Mouse (Mus musculus): ENCODE measurements around the gene Xpnpep2. TPM values are rescaled to one million over a fixed set of nuclear protein-coding genes. Genes with fewer than 3 reads are reported as not detected.

The Xpnpep2 gene
- polyA plus RNA-seq, 1 experiment: 1.0 TPM

DNA sequence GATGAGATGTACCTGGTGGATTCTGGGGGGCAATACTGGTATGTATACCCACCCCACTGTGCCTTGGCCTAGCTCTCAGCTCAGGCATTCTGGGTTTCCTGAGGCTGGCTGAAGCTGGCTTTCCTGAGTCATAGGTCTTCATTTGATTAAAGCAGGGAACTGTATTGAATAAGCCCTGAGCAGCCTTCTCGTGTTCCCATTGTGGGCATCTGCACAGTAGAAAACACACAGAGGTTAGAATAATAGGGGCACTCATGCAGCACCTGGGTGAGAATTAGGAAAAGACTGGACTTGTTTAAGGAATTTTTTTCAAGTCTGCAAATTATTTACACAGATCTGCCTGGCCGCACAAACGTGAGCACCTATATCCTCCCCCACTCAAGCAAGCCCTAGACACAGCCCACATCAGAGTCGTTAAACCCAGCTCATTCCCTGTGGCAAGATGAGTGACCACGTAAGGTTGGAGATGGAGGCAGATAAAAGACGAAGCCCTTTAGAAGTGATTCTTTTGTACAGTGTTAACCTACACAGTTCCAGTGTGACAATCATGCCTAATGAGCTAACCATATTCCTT lies 18.5 kb downstream of the Xpnpep2 start:
- DNase-seq (ENCODE audit: low read depth): no peak

DNA sequence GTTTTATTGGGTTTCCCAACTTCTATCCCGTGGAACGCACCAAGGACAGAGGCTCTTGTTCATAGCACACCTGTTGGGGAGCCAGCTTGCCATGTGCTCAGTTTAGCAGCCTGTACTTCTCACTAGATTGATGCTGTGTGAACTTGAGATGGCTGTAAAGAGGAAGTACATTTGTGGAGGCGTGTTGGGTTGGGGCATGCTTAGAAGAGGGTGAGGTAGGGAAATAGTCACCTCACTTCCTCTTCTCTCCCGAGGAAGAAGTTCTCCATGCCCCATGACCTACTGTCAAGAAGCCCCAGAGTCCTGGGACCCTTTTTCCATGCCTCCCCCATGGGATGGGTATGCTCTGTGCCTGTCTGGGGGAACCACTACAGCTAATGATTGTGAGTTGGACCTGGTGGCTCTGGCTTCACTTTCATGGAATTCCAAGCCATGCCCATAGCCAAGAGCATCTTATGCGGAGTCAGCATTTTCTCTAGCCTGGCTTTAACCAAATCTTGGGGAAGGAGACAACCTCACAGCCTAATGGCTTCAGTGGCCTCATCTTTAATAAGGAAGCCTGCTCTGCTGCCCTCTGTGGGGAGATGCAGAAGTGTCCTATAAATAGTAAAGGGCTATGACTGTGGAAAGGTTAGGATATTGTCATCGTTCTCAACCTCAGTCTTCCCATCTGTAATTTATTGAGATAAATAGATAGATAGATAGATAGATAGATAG lies 19.1 kb downstream of the Xpnpep2 start:
- DNase-seq (ENCODE audit: low read depth): no peak

DNA sequence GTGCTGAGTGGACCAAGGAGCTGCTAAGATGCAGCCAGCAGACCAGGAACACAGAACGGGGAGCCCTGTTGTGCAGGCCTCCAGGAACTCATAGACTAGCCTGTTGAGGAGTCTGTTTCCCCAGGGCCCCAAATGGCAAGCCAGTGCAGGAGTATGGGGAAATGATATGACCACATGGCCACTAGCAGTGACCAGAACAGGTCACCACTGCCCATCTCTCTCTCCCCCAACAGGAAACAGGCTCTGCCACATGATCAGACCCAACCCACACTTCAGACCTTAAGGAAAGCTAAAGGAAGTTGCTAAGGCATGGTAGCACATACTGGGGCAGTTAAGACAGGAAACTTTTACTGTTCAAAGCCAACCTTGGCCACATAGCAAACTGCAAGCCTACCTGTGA lies 20.6 kb downstream of the Xpnpep2 start:
- DNase-seq (ENCODE audit: low read depth): no peak

DNA sequence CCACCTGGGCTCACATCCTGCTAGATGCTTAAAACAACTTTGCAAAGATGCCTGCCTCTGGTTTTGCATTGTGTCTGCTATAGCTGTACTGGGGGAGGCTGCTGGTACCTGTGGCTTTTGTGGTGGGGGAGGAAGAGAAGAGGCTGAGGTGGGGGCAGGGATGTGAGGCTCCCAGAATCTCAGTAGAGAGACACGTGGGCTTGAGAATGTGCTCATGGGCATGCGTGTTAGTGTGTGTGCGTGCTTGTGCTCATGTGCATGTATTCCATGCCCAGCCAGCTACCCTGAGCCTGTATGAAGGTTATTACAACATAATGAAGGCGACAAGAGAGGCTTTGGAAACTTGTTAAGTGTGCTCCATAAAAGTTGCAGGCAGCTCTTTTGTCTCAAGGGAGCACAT lies 28.4 kb downstream of the Xpnpep2 start:
- DNase-seq (ENCODE audit: low read depth): no peak

DNA sequence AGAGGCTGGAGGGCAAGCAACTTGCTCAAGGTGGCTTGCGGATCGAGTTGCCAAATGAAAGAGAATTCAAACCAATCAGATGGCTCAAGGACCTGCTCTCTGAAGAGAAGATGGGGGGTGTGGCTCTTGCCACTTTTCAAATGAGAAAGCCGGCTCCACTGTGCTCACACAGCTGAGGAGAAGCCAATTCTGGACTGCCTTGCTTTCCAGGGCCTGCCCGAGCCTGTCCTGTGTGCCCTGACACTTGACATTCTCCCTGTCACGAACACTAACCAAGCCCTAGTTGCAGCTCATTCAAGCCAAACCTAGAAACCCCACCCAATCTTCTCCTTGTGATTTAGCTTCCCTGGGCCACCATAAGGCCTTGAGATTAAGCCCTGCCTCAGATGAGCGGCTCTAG lies 29.5 kb downstream of the Xpnpep2 start:
- no peak for DNase-seq (ENCODE audit: low read depth)

DNA sequence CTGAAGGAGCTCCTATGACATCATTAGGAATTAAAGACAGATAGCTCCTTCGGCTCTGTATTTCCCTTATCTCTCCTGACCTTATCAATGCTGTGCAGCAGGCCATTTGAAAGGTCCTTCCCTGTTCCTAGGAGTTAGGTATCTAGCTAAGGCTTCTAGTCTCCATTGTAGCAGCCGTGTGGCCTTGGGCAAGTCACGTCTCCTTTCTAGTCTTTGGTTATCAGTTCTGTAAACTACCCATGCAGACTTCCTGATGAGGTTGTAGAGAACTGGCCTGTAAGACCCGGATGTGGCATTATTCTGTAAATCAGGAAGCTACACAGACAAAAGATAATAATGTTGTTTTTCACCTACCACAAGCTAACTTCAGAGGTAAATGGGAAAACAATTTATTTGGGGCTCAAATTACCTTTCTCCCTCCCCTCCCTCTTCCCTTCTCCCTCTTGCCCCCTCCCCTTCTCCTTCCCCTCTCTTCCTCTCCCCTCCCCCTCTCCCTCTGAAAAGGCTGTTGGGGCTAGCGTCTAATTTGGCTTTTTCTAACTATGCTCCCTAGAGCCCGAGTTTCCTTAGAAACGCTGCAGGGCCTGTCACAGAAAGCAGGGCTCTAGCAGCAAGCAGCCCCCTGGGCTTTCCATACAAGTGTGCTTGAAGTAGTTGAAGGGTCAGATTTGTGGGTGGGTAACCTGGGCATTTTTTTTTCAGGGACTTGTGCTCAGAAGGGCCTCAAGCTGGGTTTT lies 30.2 kb downstream of the Xpnpep2 start:
- DNase-seq (ENCODE audit: low read depth): no peak

DNA sequence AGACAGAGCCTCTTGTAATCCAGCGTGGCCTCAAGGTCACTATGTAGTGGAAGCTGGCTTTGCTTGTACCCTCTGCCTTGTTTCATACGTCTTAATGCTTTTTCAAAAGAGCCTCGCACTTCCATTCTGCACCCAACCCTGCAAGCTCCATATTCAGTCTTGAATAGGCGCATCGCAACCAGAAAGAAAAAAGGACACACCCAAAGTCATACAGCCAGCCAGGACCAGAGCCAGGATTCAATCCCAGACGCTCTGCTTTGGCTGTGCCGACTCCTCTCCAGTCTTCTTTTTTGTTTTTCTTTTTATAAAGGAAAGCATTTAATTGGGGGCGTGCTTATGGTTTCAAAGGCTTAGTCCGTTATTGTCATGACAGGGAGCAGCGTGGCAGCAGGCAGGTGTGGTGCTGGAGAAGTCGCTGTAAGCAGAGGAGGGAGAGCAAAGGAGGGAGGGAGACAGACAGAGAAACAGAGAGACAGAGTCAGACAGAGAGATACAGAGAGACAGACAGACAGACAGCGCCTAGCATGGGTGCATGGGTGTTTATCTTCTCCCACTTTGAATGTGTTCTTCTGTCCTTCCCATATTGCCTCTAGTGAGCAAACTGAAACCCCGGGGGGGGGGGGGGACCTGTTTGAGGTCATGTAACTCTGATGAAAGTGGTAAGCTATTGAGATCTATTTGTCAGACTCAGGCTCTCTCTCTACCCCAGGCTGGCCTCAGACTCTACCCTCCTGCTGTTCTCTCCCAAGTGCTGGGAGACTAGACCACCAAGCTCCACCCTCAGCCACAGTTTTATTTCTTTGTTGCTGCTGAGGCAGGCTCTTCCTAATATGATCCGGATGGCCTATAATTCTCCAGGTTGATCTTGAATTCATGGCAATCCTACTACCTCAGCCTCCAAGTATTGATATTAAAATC lies 31.1 kb downstream of the Xpnpep2 start:
- DNase-seq (ENCODE audit: low read depth): no peak

DNA sequence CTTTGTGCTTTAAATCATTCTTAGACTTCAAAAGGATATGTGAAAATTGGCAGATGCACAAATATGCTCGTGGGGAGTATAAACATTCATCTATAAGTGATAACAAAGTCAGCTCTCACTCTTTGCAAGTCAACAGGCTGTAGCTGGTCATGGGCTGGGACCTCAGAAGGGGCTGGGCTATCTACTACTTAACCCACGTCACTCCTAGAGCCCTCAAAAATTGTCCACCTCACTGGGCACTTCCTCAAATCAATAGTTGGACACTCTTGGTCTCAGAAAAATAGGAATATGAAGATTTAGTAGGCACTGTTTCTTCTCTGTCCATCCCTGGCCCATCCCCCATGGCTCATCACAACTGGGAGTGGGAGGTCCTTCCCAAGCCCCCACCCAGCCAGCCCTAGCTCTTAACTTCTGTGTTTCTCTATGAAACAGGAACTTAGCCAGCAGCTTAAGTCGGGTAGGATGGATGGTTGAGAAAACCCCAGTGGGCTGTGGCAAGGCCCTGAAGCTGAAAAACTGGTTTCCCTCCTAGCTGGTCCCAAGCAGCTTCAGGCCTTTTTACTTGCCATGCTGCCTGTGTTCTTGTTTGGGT lies 31.9 kb downstream of the Xpnpep2 start:
- no peak for DNase-seq (ENCODE audit: low read depth)

DNA sequence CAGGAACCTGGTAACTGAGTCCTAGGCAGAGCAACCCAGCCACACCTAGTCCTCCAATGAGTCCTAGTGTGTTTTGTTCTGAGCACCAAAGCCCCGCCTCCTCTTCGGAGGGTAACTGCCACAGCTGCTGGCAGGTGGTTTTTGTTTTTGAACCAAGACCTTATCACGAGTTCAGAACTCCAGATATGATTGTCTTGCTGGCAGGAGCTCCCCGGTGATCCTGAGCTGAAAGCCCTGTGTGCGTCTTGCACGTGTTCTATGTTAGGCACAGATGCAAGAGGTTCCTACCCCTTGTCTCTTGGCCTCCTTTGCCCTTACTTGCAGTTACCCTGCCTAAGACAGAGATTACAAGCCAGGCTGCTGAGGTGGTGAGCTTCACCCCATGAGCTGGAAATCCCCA lies 33.0 kb downstream of the Xpnpep2 start:
- DNase-seq (ENCODE audit: low read depth): no peak

DNA sequence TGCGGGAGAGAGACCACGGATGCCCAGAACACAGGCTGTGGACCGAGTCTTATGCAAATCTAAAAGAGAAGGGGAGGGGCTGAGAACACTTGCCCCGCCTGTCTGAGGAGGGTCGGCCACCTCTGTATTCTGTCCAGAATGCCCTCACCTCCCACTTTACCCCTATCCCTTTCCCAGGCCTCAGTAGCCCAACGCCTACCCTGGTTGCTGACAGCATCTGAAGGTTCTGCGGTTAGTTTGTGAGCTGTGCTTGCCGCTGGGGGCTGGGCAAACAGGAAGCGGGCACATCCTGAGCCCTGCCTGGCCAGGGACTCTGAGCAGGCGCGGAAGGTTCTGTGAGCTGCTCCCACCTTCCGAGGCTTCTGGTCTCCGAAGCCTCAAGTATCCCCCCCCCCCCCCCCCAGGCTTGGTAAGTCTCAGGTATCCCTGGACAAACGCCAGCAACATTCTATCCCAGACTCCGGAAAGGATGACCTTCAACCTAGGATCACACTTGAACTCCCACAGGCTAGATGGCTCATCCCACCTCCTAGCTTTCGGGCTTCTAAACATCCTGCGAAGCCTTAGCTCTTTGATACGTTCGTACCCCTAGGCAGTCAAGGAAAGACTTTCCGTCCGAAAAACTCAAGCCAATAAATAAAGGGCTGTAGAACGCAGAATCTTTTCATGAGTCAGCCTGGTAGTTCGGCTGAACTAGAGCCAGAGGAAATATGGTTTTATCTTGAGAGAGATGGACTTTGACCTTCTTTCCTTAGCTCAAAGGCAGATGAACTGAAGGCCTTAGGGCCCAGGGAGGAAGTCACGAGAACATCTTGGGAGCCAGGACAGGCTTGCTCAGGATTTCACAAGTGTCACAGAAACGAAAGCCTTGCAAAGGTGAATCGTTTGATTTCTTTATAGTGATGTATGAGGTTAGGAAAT lies 35.1 kb downstream of the Xpnpep2 start:
- no peak for DNase-seq (ENCODE audit: low read depth)

DNA sequence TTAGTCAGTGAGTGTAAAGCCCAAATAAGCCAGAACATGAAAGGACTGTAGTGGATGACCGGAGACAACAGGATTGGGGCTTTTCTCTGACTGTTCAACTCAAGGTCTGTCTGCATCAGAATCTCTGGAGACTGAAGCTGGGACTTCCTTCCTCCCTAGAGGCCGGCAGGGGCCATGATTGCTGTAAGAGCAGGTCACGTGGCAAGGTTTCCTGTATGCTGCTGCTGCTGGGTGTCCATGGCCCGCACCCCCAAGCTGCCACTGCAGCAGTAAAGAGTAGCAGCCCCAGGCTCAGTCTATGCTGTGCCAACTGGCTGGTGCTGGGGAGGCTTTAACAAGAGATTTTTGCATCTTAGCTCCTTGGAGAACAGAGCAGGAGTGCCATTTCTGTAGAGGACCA lies 37.7 kb downstream of the Xpnpep2 start, which contains the start of gene Sash3:
Sash3 (plus strand) TSS at position 175 of the 400 bp plus-strand sequence.
- DNase-seq (ENCODE audit: low read depth): no peak

DNA sequence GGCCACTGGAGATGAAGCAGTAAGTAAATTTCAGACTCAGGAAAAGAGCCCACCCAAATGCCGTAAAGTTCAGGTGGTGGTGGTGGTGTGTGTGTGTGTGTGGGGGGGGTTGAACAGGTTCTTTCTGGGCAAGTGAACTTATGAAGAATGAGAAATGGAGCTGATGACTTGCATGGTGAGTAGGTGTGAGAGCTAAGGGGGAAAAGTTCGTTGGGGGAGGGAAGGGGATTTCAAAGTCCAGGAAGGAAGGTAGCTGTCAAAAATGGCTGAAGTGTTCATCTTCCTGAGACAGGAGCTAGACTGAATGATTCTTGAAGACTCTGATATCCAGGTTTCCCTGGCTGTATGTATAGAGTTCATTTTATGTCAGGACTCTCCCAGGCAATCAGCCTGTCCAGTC lies 38.7 kb downstream of the Xpnpep2 start:
- DNase-seq (ENCODE audit: low read depth): no peak

DNA sequence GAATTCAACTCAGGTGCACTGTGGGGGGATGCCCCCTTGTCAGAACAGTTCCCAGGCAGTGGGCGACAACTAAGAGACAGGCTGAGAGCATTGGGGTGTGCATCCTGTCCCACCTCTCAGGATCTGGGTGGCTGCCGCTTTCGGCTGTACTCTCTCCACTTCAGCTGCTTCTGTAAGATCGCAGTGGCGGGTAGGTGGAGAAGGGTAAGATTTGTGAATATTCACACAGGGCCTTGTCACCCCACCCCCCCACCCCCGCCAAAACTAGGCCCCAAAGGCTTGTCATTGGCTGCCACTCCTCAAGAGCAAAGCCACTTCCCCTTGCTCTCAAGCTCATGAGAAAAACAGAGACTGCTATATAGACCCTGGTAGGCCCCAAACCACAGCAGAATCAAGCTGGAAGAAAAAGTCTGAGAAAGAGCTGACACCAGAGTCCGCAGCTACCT lies 39.2 kb downstream of the Xpnpep2 start:
- no peak for DNase-seq (ENCODE audit: low read depth)

DNA sequence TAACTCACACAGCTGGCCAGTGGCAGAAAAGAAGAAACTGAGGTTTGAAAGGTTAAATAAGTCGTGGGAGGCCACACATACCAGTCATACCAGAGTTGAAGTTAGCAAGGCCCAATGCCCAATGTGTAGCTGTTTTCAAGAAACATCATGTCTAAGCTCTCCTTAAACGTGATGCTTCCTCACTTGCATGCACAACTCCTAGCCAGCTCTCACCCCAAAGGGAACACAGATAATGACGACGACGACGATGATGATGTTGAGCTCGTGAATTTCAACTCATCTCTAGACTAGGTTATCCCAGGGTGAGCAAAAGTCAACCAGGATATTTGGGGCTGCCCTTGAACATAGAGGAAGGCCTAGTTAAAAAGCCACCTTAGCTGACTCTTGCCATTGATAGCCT lies 43.6 kb downstream of the Xpnpep2 start:
- no peak for DNase-seq (ENCODE audit: low read depth)

DNA sequence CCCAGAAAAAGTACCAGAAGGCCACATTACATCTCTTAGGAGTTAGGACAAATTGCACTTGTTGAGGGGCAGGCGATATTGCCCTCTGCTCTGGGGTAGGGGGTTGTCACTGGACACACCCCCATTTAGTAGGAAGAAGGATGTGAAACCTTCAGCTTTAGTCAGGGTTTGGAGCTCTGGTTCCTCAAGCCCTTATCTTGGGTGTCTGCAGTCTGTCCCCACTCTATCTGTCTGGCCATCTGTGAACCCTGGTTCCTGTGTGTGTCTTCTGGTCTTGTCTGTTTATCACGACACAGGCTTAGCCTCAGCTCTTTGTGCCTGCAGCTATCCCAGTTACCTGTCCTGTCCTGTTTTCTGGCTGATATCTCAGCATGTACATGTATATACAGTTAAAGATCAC lies 44.9 kb downstream of the Xpnpep2 start:
- DNase-seq (ENCODE audit: low read depth): no peak

DNA sequence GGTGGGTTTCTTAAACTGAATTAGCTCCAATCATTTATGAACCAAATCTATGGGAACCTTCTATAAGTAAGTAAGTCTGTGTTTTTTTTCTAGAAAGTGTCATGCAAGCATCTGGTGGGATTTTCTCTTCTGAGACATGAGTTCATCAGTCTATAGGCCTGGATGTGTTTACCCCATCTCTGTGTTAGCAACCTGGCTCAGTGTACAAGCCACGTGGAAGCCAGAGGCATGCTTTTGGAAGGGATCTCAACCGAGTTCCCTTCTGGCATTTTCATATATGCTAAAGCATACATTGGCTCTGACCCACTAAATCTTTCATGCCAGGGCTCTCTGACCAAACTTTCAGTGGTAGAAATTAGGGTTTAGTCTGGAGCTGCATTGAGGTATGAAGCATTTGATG lies 45.4 kb downstream of the Xpnpep2 start:
- DNase-seq (ENCODE audit: low read depth): no peak

DNA sequence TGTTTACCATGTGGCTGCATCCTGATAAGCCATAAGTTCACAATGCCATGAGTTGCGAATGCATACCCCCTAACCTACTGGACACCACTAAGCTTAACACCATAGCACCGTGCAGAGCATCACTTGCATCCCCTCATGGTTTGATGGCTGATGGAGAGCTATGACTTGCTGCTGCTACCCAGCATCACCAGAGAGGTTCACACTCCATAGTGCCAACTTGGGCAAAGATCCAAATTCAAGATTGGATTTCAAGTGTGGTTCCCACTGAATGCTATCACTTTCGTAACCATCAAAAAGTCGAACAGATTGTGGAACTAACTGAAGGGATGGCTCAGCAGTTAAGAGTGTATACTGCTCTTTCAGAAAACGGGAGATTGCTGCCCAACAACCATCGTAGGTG lies 47.0 kb downstream of the Xpnpep2 start:
- no peak for DNase-seq (ENCODE audit: low read depth)

DNA sequence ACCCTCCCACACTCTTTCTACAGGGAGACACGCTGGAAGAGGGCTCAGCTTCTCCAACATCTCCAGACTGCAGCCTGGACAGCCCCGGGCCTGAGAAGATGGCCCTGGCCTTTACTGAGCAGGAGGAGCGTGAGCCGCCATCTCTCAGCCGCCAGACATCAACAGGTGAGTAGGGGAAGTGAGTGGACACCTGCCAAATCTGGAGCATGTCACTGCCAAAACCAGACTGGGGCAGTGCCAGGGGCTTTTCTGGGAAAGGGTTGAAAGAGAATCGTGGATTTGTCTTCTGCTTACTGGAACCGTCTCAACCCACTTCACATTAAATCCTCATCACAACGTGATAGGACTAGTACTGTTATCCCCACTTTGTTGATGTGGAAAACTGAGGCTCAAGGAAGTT lies 48.9 kb downstream of the Xpnpep2 start:
- no peak for DNase-seq (ENCODE audit: low read depth)

DNA sequence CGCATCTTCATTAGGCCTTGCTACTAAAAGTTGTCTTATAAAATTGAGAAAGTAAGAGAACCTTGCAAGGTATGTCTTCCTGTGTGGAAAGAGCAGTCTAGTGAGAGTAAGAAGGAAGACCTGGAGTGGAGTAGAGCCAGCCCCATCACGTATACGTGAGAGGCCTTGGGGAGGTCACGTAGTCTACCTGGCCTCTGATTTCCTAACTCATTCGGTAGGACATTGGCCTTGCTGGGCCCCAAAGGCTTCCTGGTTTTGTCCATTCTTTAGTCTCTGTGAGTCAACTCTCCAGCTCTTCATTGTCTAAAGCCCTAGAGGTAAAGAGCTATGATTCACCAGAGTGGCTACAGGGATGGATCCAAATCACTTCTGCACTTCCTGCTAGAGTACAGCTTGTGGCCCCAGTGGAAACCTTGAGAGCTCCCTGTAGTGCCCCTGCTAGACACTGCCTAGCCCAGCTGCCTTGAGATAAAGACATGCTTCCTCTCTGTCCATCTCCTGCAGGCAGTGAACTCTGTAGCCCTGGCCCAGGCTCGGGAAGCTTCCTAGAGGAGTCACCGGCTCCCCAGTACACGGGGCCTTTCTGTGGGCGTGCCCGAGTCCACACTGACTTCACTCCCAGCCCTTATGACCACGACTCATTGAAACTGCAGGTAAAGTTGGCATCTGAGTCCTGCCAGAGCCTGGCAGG lies 49.8 kb downstream of the Xpnpep2 start:
- no peak for DNase-seq (ENCODE audit: low read depth)

DNA sequence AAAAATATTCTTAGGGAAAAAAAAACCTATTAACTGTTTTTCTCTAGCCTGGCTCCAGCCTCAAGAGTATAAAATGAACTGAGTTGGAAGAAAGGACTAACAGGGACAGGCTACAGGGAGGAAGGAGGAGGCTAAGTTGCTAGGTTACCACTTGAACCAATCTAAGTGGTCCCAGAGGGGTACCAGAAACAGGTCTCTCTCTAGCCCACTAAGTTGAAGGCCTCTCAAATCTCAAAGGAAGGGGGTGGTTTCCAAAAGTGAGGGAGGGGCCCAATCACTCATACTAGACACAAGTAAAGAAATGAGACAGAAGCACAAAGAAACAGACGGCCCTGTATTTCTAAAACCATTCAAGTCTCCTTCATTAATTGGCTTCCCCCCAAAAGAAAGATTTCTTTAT lies 61.4 kb downstream of the Xpnpep2 start:
- no peak for DNase-seq (ENCODE audit: low read depth)

All from gonadal fat pad, adult 2 months (tissue).